Comparison of ENCODE assay signal across 7 mouse cellular contexts in the genomic region with DNA sequence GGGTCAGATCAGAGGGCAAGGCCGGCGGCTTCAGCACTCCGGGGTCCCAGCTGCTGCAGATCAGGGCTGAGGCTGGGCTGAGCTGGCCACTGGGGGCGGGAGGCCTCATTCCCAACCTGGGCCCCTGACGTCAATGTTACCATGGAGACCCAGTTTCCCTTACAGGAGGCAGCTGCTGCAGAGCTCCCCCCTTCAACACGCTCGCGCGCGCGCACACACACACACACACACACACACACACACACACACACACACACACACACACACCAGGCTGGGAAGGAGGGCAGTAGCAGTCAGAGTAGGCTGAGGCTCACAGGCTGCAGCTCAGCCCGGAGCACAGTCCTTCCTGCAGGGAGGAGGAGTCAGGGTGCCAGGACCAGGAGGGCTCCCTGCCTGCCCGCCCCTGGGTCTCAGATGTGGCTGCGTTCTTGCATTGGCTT. TPM values are rescaled to one million over a fixed set of nuclear protein-coding genes. Genes with fewer than 3 reads are reported as not detected.
DNase-seq lines count a peak whose midpoint lies in the region.

No protein-coding gene starts in this region.

- DNase-seq in adrenal gland, postnatal 36 days: peak; percentile 74 to 78
- peak; percentile 82 for DNase-seq in embryo, embryonic 11.5 days (ENCODE audit: low read depth, low spot score)
- peak; percentile 49 for DNase-seq in heart, adult 8-10 months (ENCODE audit: low spot score)
- DNase-seq in kidney, adult 11 months: peak; percentile 84
- peak; percentile 90 to 92 for DNase-seq in left cerebral cortex, postnatal 14 days (ENCODE audit: low spot score in 2 of 2)
- DNase-seq in mesoderm, embryonic 11.5 days (ENCODE audit: low read depth, low spot score): peak; percentile 91
- DNase-seq in right cerebral cortex, postnatal 14 days: peak; percentile 91

- intact Hi-C loops in left cerebral cortex, postnatal 14 days (cut with DNase I): loop anchor here (10.0 kb wide), 1 partner anchor 526 kb away; a partner anchor contains a TSS

RNA-seq across cellular contexts. Expression of a gene that starts 27.7 kb away (rescaled TPM):
- total RNA-seq in adrenal gland, postnatal 36 days (2021): 1 to 10 TPM; 4.1 to 6.7 TPM
- total RNA-seq in heart, adult 8-10 months (2022): 10 to 100 TPM in 1 of 4 experiments, 1 to 10 TPM in 3; 5.3 to 10.4 (median 7.5) TPM
- 1 to 10 TPM; 2.9 TPM for total RNA-seq in left cerebral cortex, postnatal 14 days (2021)

Comparison
In these comparisons a context has a peak if more than half of its experiments do, and no peak if none do; other contexts are left out.
1. Peak in every context shown above with its lines: DNase-seq.